Mouse (Mus musculus) lung, adult 2 months (tissue): Measurements from ENCODE around the gene Fam204a. TPM values are rescaled to one million over a fixed set of nuclear protein-coding genes. Genes with fewer than 3 reads are reported as not detected.

Experiments
- DNase-seq: peaks from one replicate; pipeline ENCODE4 v3.0.0; 2022
- H3K4me1 ChIP-seq: fragments of 200-500 bp; 2 replicates; pipeline ENCODE4 v1.6.1; 2011; ENCODE audit warnings: low read length; ENCODE audit not compliant: control insufficient read depth, insufficient read depth
- H3K4me3 ChIP-seq: fragments of 200-500 bp; replicated peaks from 2 replicates; pipeline ENCODE3; 2011; ENCODE audit warnings: low read depth, mild to moderate bottlenecking, control low read depth, low read length; ENCODE audit errors: extremely low read depth
- CTCF ChIP-seq: fragments of 200-500 bp; IDR thresholded peaks from 2 replicates; pipeline ENCODE4 v1.5.1; 2011; ENCODE audit warnings: mild to moderate bottlenecking, low read length, control low read depth; ENCODE audit not compliant: insufficient read depth
- POLR2A ChIP-seq: fragments of 200-500 bp; IDR thresholded peaks from 2 replicates; pipeline ENCODE4 v1.6.1; 2011; ENCODE audit warnings: low read depth, mild to moderate bottlenecking, control low read depth, low read length, borderline replicate concordance; ENCODE audit errors: extremely low read depth
- WGBS: fragments of 180-500 bp; shearing (Covaris S2); methylation state at CpG from one replicate; pipeline ENCODE4 v1.1.7; 2018; 5-methylcytosine and 5-hydroxymethylcytosine counted together
- polyA plus RNA-seq: library from polyadenylated mRNA; depleted of rRNA; stranded (reverse); fragments of >200 nt; gene quantifications from 2 replicates; pipeline ENCODE4 v1.2.3, GENCODE M21; 2012

Gene Fam204a
- polyA plus RNA-seq, 1 experiment, result 8.4 TPM

DNA sequence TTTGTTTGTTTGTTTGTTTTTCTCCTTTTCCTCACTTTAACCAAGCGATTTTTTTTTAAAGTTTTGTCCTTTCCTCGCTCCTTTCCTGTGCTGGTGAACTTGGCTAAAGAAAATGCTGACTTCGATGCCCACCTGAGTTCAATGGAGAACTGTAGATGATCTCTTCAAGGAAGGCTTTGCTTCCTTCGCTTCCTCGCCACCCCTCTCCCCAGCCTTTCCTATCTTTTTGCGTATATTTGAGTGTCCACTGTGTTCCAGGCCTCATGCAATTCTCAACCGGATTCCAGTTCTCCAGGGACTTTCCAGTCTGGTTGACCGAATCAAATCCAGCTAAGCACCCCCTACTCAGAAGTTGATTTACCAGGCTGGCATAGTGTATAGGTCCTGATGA lies 339 bp upstream of the Fam204a start:
- peak; percentile 11 for DNase-seq
- 59% methylated on average over 8 of the region's 8 CpGs for WGBS
- TF ChIP-seq POLR2A (no peak), CTCF (no peak)
- Histone ChIP-seq H3K4me3 (no peak overlapping the region), H3K4me1 (peaks cover 4% of the 10 kb centered on the region)

GRCm38 (mm10) chr19:60219395-60219794 lies 7.1 kb downstream of the Fam204a start:
- 71% methylated on average over 7 of the region's 7 CpGs for WGBS
- Histone ChIP-seq H3K4me3 (no peak overlapping the region), H3K4me1 (no peaks in the 10 kb centered on the region)
- TF ChIP-seq POLR2A (no peak), CTCF (no peak)
- DNase-seq, result no peak

GRCm38 (mm10) chr19:60217985-60218384 lies 8.5 kb downstream of the Fam204a start:
- H3K4me3 ChIP-seq, result no peak overlapping the region
- DNase-seq, result no peak
- 36% methylated on average over 2 of the region's 2 CpGs for WGBS
- no peaks in the 10 kb centered on the region for H3K4me1 ChIP-seq
- TF ChIP-seq CTCF (no peak), POLR2A (no peak)

- Histone ChIP-seq H3K4me3 (no peak overlapping the region), H3K4me1 (no peaks in the 10 kb centered on the region)
- TF ChIP-seq POLR2A, result no peak
- no peak for TF ChIP-seq CTCF
- no peak for DNase-seq
Observed at GRCm38 (mm10) chr19:60208173-60208572, 18.3 kb downstream of the Fam204a start.

GRCm38 (mm10) chr19:60204176-60204575 lies 22.3 kb downstream of the Fam204a start:
- TF ChIP-seq POLR2A (no peak), CTCF (no peak)
- 75% methylated on average over 7 of the region's 7 CpGs for WGBS
- no peak for DNase-seq
- Histone ChIP-seq H3K4me3 (no peak overlapping the region), H3K4me1 (no peaks in the 10 kb centered on the region)

GRCm38 (mm10) chr19:60200294-60200693 lies 26.2 kb downstream of the Fam204a start:
- 65% methylated on average over 2 of the region's 2 CpGs for WGBS
- DNase-seq, result no peak
- TF ChIP-seq POLR2A (no peak), CTCF (no peak)
- Histone ChIP-seq H3K4me1 (no peaks in the 10 kb centered on the region), H3K4me3 (no peak overlapping the region)

- Histone ChIP-seq H3K4me3 (no peak overlapping the region), H3K4me1 (no peaks in the 10 kb centered on the region)
- DNase-seq, result no peak
- TF ChIP-seq CTCF (no peak), POLR2A (no peak)
Observed at GRCm38 (mm10) chr19:60199152-60199551, 27.3 kb downstream of the Fam204a start.

DNA sequence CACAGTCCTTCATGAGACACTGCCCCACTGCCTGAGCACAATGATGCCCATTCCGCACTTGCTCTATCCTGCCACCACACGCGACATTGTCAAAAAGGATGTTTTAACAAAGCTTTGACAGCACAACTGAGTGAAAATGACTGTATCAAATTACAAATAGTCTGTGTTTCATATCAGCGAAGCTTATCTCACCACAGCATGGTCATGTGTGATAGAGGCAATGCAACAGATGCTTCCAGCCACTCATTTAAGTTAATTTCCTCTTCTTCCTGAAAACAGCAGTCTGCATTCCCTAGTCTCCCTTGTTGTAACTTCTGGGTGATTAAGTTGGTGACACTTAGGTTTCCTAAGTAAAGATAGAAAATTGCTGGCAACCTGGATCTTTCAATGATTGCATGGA lies 33.7 kb downstream of the Fam204a start:
- 86% methylated on average over 4 of the region's 4 CpGs for WGBS
- TF ChIP-seq POLR2A, result no peak
- no peak for TF ChIP-seq CTCF
- no peaks in the 10 kb centered on the region; the same call in 1 of the 2 replicates for H3K4me1 ChIP-seq
- no peak overlapping the region for H3K4me3 ChIP-seq
- DNase-seq, result no peak

DNA sequence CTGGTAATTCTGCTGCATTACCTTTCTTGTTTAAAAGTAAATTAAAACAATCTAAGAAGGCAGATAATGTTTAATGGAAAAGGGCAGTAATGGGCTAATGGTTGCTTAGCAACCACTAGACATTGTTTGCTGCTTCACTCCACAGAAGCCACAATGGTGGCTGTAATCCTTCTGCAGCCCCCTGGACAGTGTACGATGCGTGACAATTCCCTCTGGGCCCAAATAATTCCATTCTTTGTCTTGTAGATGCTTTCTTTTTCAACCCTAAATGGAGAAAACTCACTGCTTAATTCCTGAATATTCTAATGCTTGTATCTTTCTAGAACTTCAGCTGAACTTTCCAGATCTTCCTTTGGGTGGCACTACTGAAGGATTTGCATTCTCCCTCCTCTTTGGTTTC lies 37.3 kb downstream of the Fam204a start:
- WGBS, result 73% methylated on average over 2 of the region's 2 CpGs
- H3K4me3 ChIP-seq, result no peak overlapping the region
- DNase-seq, result no peak
- TF ChIP-seq CTCF (no peak), POLR2A (no peak)
- no peaks in the 10 kb centered on the region; the same call in 1 of the 2 replicates for H3K4me1 ChIP-seq

GRCm38 (mm10) chr19:60182901-60183300 lies 43.6 kb downstream of the Fam204a start:
- DNase-seq, result no peak
- H3K4me3 ChIP-seq, result no peak overlapping the region
- no peaks in the 10 kb centered on the region; the same call in 1 of the 2 replicates for H3K4me1 ChIP-seq
- WGBS, result 85% methylated on average over 1 of the region's 1 CpGs
- TF ChIP-seq CTCF, result no peak
- TF ChIP-seq POLR2A, result no peak
